Mouse (Mus musculus) spleen, adult 2 months (tissue): ENCODE results near the gene Cklf.

Source experiments
- CTCF ChIP-seq: fragments of 200-500 bp; IDR thresholded peaks from 2 replicates; pipeline ENCODE4 v1.5.1; 2011; ENCODE audit warnings: mild to moderate bottlenecking, inconsistent platforms; ENCODE audit not compliant: insufficient read depth, insufficient read length, insufficient replicate concordance; ENCODE audit errors: extremely low read depth
- POLR2A ChIP-seq: fragments of 200-500 bp; IDR thresholded peaks from 2 replicates; pipeline ENCODE4 v1.6.1; 2011; ENCODE audit warnings: low read depth, low read length, inconsistent platforms

- TF ChIP-seq POLR2A (no peak), CTCF (no peak)
Observed at GRCm38 (mm10) chr8:104249442-104249996, 1.1 kb upstream of the Cklf start.
